11 mouse cellular contexts compared by ENCODE assay signal in genomic region chr7:96290576-96290975, GRCm38 (mm10).
DNase-seq lines count a peak whose midpoint lies in the region; ATAC-seq lines count a peak whose summit lies in the region.
"Had no signal": no experiment of that assay in that cellular context is flagged by ENCODE, and none has a peak within 500 bp of the region (broad histone marks: within the 10 kb centered on the region; RNA-seq: fewer than 3 reads in every experiment).

No protein-coding gene starts in this region.

- WGBS in forebrain, embryonic 15.5 days: 24% methylated on average over 2 of the region's 2 CpGs

- H3K4me1 ChIP-seq in forebrain, embryonic 15.5 days: peaks cover 30% of the 10 kb centered on the region
- H3K4me1 ChIP-seq: intestine, embryonic 15.5 days; liver, embryonic 13.5 days had no signal

- intact Hi-C loops in left cerebral cortex, postnatal 4 days (cut with DNase I): no loop called here

- H3K4me3 ChIP-seq in forebrain, embryonic 15.5 days: no peak overlapping the region
- H3K4me3 ChIP-seq: intestine, embryonic 15.5 days; liver, embryonic 13.5 days had no signal

- no peaks in the 10 kb centered on the region for H3K9me3 ChIP-seq in forebrain, embryonic 15.5 days
- H3K9me3 ChIP-seq: intestine, embryonic 15.5 days; liver, embryonic 13.5 days had no signal

- no peak overlapping the region for H3K4me2 ChIP-seq in forebrain, embryonic 15.5 days (replicated peaks)
- H3K4me2 ChIP-seq: intestine, embryonic 15.5 days; liver, embryonic 13.5 days had no signal

- no peak overlapping the region for H3K9ac ChIP-seq in forebrain, embryonic 15.5 days (replicated peaks)
- H3K9ac ChIP-seq: intestine, embryonic 15.5 days; liver, embryonic 13.5 days had no signal

- peak; percentile 5 to 67 for DNase-seq in frontal cortex, adult 2 months (ENCODE audit: extremely low spot score in 1 of 2, low spot score in 1 of 2)
- DNase-seq in frontal cortex, postnatal 10 days (ENCODE audit: low spot score in 2 of 2): no peak
- peak; percentile 20 for DNase-seq in ES-CJ7 (ENCODE audit: low read depth, low spot score)
- peak; percentile 81 for DNase-seq in left cerebral cortex, postnatal 4 days
- no peak for DNase-seq in thymus, postnatal 25 days
- no peak for DNase-seq in thymus, postnatal 0 days (ENCODE audit: low spot score)
- DNase-seq in heart, postnatal 4 days: no peak
- DNase-seq: gastrocnemius, postnatal 25 days; liver, embryonic 13.5 days had no signal

- no peaks in the 10 kb centered on the region for H3K27me3 ChIP-seq in forebrain, embryonic 15.5 days
- H3K27me3 ChIP-seq: intestine, embryonic 15.5 days; liver, embryonic 13.5 days had no signal

- peak overlapping the region; percentile 51 for H3K27ac ChIP-seq in forebrain, embryonic 15.5 days (replicated peaks)
- H3K27ac ChIP-seq: intestine, embryonic 15.5 days; liver, embryonic 13.5 days had no signal

- ATAC-seq in forebrain, embryonic 15.5 days (replicated peaks): peak; percentile 84
- ATAC-seq: intestine, embryonic 15.5 days had no signal

- H3K36me3 ChIP-seq in forebrain, embryonic 15.5 days: no peaks in the 10 kb centered on the region
- H3K36me3 ChIP-seq: intestine, embryonic 15.5 days; liver, embryonic 13.5 days had no signal

Comparison
In these comparisons a context has a peak if more than half of its experiments do, and no peak if none do; other contexts are left out.
1. DNase-seq: peak in frontal cortex, adult 2 months (2 of 2), ES-CJ7 (single experiment) and left cerebral cortex, postnatal 4 days (single experiment); none in frontal cortex, postnatal 10 days (0 of 2), thymus, postnatal 25 days (single experiment), thymus, postnatal 0 days (single experiment) and heart, postnatal 4 days (single experiment).